Mouse (Mus musculus) myocyte (in vitro differentiated cells): ENCODE data around the gene Klb. TPM values are rescaled to one million over a fixed set of nuclear protein-coding genes. Genes with fewer than 3 reads are reported as not detected.

Experiments
- H3K27me3 ChIP-seq: one replicate; pipeline ENCODE4 v1.6.1; 2011; ENCODE audit not compliant: control insufficient read depth, insufficient read depth, insufficient read length
- H3K36me3 ChIP-seq: one replicate; pipeline ENCODE4 v1.6.1; 2011; ENCODE audit not compliant: control insufficient read depth, insufficient read depth
- H3K4me2 ChIP-seq: one replicate; pipeline ENCODE4 v1.6.1; 2011; ENCODE audit warnings: low read depth, control low read depth
- H3K4me3 ChIP-seq: one replicate; pipeline ENCODE4 v1.5.1; 2011; ENCODE audit warnings: mild to moderate bottlenecking, control low read depth, moderate library complexity
- H3K79me2 ChIP-seq: one replicate; pipeline ENCODE4 v1.6.1; 2011; ENCODE audit not compliant: control insufficient read depth, insufficient read depth
- H3ac ChIP-seq: one replicate; pipeline ENCODE4 v1.6.1; 2011; ENCODE audit not compliant: control insufficient read depth, insufficient read length
- CEBPB ChIP-seq: IDR thresholded peaks from 2 replicates; pipeline ENCODE4 v1.6.1; 2011; ENCODE audit warnings: mild to moderate bottlenecking, moderate library complexity; ENCODE audit not compliant: poor library complexity, insufficient read depth, severe bottlenecking
- E2F4 ChIP-seq: IDR thresholded peaks from one replicate; pipeline ENCODE4 v1.6.1; 2011; ENCODE audit warnings: mild to moderate bottlenecking, control low read depth, moderate library complexity; ENCODE audit not compliant: insufficient read depth
- MAX ChIP-seq: IDR thresholded peaks from one replicate; pipeline ENCODE4 v1.6.1; 2011; ENCODE audit warnings: low read depth, mild to moderate bottlenecking, control low read depth
- MYOD1 ChIP-seq, 3 experiments: IDR thresholded peaks; one replicate each; pipeline ENCODE4 v1.6.1; 2011; ENCODE audit warnings: control low read depth in 2 of 3, low read depth in 2 of 3, mild to moderate bottlenecking in 2 of 3, moderate library complexity in 1 of 3; ENCODE audit not compliant: insufficient read length in 2 of 3, control insufficient read depth in 1 of 3
- MYOG ChIP-seq, 3 experiments: IDR thresholded peaks; one replicate each; pipeline ENCODE4 v1.6.1; 2011; ENCODE audit warnings: control low read depth in 2 of 3, low read depth in 2 of 3, mild to moderate bottlenecking in 2 of 3; ENCODE audit not compliant: insufficient read length in 2 of 3, control insufficient read depth in 1 of 3, insufficient read depth in 1 of 3
- POLR2A ChIP-seq: IDR thresholded peaks from one replicate; pipeline ENCODE4 v1.6.1; 2011; ENCODE audit warnings: low read depth, mild to moderate bottlenecking, control low read depth, moderate library complexity; ENCODE audit not compliant: insufficient read length
- POLR2AphosphoS2 ChIP-seq: IDR thresholded peaks from one replicate; pipeline ENCODE4 v1.6.1; 2011; ENCODE audit warnings: low read depth, control low read depth; ENCODE audit not compliant: insufficient read length
- REST ChIP-seq: IDR thresholded peaks from one replicate; pipeline ENCODE4 v1.6.1; 2011; ENCODE audit warnings: mild to moderate bottlenecking, control low read depth, moderate library complexity; ENCODE audit not compliant: insufficient read depth, insufficient read length
- SRF ChIP-seq: IDR thresholded peaks from one replicate; pipeline ENCODE4 v1.6.1; 2011; ENCODE audit warnings: low read depth; ENCODE audit not compliant: control insufficient read depth, insufficient read length
- TCF12 ChIP-seq: IDR thresholded peaks from one replicate; pipeline ENCODE4 v1.6.1; 2011; ENCODE audit warnings: mild to moderate bottlenecking, control low read depth; ENCODE audit not compliant: poor library complexity, insufficient read depth, severe bottlenecking
- TCF3 ChIP-seq: IDR thresholded peaks from one replicate; pipeline ENCODE4 v1.6.1; 2011; ENCODE audit warnings: low read depth, control low read depth; ENCODE audit not compliant: insufficient read length
- USF1 ChIP-seq: IDR thresholded peaks from one replicate; pipeline ENCODE4 v1.6.1; 2011; ENCODE audit warnings: low read depth, mild to moderate bottlenecking, control low read depth, moderate library complexity
- polyA plus RNA-seq: library from polyadenylated mRNA; unstranded; fragments of >200 nt; fragmentation: generic; extraction: Trizol; gene quantifications from one replicate; pipeline ENCODE4 v1.2.1, GENCODE M21; 2012; ENCODE audit warnings: missing spikeins

Gene Klb
- polyA plus RNA-seq, 1 experiment, result 0.01 TPM

GRCm38 (mm10) chr5:65407989-65408388 lies 59.9 kb downstream of the Klb start:
- no peak overlapping the region for H3ac ChIP-seq
- peaks cover 24% of the 10 kb centered on the region for H3K36me3 ChIP-seq
- no peaks in the 10 kb centered on the region for H3K79me2 ChIP-seq
- no peak overlapping the region for H3K4me3 ChIP-seq
- no peak for TF ChIP-seq MYOD1 (IDR thresholded peaks at IDR 0.05; ENCODE audit: control insufficient read depth in 1 of 3, insufficient read length in 2 of 3, low read depth in 2 of 3)
- TF ChIP-seq REST, result no peak
- no peak for TF ChIP-seq E2F4
- no peak for TF ChIP-seq TCF3
- TF ChIP-seq SRF, result no peak
- no peak for TF ChIP-seq TCF12
- no peak for TF ChIP-seq CEBPB
- TF ChIP-seq POLR2A, result no peak
- no peak for TF ChIP-seq USF1
- TF ChIP-seq MAX, result no peak
- TF ChIP-seq POLR2AphosphoS2, result no peak
- no peak for TF ChIP-seq MYOG (IDR thresholded peaks at IDR 0.05; ENCODE audit: control insufficient read depth in 1 of 3, insufficient read depth in 1 of 3, insufficient read length in 2 of 3, low read depth in 2 of 3)
- no peak overlapping the region for H3K4me2 ChIP-seq
- H3K27me3 ChIP-seq, result no peaks in the 10 kb centered on the region

GRCm38 (mm10) chr5:65415653-65416458 lies 67.7 kb downstream of the Klb start:
- no peak overlapping the region for H3K4me2 ChIP-seq
- no peak overlapping the region for H3ac ChIP-seq
- no peaks in the 10 kb centered on the region for H3K79me2 ChIP-seq
- TF ChIP-seq MYOG (IDR thresholded peaks at IDR 0.05; ENCODE audit: control insufficient read depth in 1 of 3, insufficient read depth in 1 of 3, insufficient read length in 2 of 3, low read depth in 2 of 3) (no peak), REST (no peak), MAX (no peak), POLR2AphosphoS2 (no peak), TCF3 (no peak), CEBPB (no peak), USF1 (no peak), SRF (no peak), TCF12 (no peak), E2F4 (no peak), POLR2A (no peak), MYOD1 (IDR thresholded peaks at IDR 0.05; ENCODE audit: control insufficient read depth in 1 of 3, insufficient read length in 2 of 3, low read depth in 2 of 3) (no peak)
- H3K27me3 ChIP-seq, result no peaks in the 10 kb centered on the region
- peaks cover 22% of the 10 kb centered on the region for H3K36me3 ChIP-seq
- H3K4me3 ChIP-seq, result no peak overlapping the region

DNA sequence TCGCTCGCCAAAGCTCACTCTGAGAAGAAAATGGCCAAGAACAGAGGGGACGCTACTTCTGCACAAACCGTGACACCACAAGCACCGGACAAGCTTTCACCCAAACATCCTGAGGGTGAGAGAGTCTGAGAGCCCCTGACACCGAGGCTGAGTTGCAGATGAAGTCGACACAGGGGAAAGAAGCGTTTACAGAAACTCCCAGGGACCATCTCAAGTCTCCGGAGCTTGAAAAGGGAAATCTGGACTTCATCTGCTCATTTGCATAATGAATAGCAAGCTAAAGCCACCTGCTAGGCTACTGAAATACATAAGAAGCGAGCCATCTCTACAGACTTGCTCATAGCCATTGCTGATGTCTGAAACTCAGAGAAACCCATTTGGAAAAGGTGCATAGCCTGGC lies 71.0 kb downstream of the Klb start:
- H3K4me2 ChIP-seq, result no peak overlapping the region
- no peaks in the 10 kb centered on the region for H3K27me3 ChIP-seq
- no peak overlapping the region for H3K4me3 ChIP-seq
- no peaks in the 10 kb centered on the region for H3K79me2 ChIP-seq
- TF ChIP-seq POLR2AphosphoS2, result no peak
- no peak for TF ChIP-seq CEBPB
- TF ChIP-seq REST, result no peak
- no peak for TF ChIP-seq MYOD1 (IDR thresholded peaks at IDR 0.05; ENCODE audit: control insufficient read depth in 1 of 3, insufficient read length in 2 of 3, low read depth in 2 of 3)
- no peak for TF ChIP-seq POLR2A
- TF ChIP-seq MYOG (IDR thresholded peaks at IDR 0.05; ENCODE audit: control insufficient read depth in 1 of 3, insufficient read depth in 1 of 3, insufficient read length in 2 of 3, low read depth in 2 of 3), result no peak
- TF ChIP-seq TCF3, result no peak
- H3ac ChIP-seq, result no peak overlapping the region
- peaks cover 21% of the 10 kb centered on the region for H3K36me3 ChIP-seq

DNA sequence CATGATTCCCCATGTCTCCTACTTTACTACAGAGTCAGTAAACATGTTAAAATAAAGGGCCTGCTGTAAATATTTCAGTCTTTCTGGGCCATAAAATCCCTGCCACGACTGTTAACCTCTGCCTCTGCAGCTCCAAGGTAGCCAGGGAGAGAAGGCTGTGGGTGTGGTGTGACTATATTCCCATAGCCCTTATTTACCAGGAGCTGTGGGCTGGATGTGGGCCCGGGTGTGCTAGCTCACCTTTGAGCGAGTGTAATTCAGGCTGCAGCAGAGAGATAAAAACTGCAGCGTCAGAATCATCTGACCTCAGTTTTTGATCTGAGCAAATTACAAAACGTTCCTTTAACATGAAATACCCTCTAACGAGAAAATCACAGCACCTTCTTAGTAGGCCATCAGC lies 72.7 kb downstream of the Klb start:
- no peak overlapping the region for H3K4me2 ChIP-seq
- no peak overlapping the region for H3ac ChIP-seq
- H3K4me3 ChIP-seq, result no peak overlapping the region
- no peaks in the 10 kb centered on the region for H3K79me2 ChIP-seq
- H3K27me3 ChIP-seq, result no peaks in the 10 kb centered on the region
- peaks cover 35% of the 10 kb centered on the region for H3K36me3 ChIP-seq
- TF ChIP-seq SRF (no peak), POLR2A (no peak), MYOD1 (IDR thresholded peaks at IDR 0.05; ENCODE audit: control insufficient read depth in 1 of 3, insufficient read length in 2 of 3, low read depth in 2 of 3) (no peak), REST (no peak), TCF3 (no peak), MYOG (IDR thresholded peaks at IDR 0.05; ENCODE audit: control insufficient read depth in 1 of 3, insufficient read depth in 1 of 3, insufficient read length in 2 of 3, low read depth in 2 of 3) (no peak), USF1 (no peak), CEBPB (no peak), E2F4 (no peak), POLR2AphosphoS2 (no peak), MAX (no peak), TCF12 (no peak)
